Mouse (Mus musculus) MEL (cell line): ENCODE measurements around the gene Trmt61a. TPM values are rescaled to one million over a fixed set of nuclear protein-coding genes. Genes with fewer than 3 reads are reported as not detected.

Experiments
- DNase-seq: peaks from one replicate; pipeline ENCODE4 v3.0.0; 2011; ENCODE audit warnings: low read depth, low spot score
- H3K27ac ChIP-seq: 2 replicates; pipeline ENCODE4 v1.5.1; 2012; ENCODE audit warnings: low read depth, mild to moderate bottlenecking, control low read depth, low read length, moderate library complexity; ENCODE audit not compliant: control insufficient read depth
- H3K27me3 ChIP-seq, 2 experiments: fragments of 150-350 bp in 1 of 2; sonication (generic) in 1 of 2; 2 replicates each; pipeline ENCODE4 v1.6.1; 2012; ENCODE audit warnings: low read length in 2 of 2, mild to moderate bottlenecking in 2 of 2, improper control_type of control experiment in 1 of 2, moderate library complexity in 1 of 2; ENCODE audit not compliant: insufficient read depth in 2 of 2, control insufficient read depth in 1 of 2
- H3K36me3 ChIP-seq, 2 experiments: 2 replicates each; pipeline ENCODE4 v1.6.1; 2012 to 2014; ENCODE audit warnings: low read length in 2 of 2, improper control_type of control experiment in 1 of 2, inconsistent platforms in 1 of 2, mild to moderate bottlenecking in 1 of 2; ENCODE audit not compliant: insufficient read depth in 2 of 2, control insufficient read depth in 1 of 2
- H3K4me1 ChIP-seq, 2 experiments: fragments of 150-350 bp in 1 of 2; sonication (generic) in 1 of 2; 2 replicates each; pipeline ENCODE4 v1.6.1; 2012; ENCODE audit warnings: low read length in 2 of 2, improper control_type of control experiment in 1 of 2, mild to moderate bottlenecking in 1 of 2; ENCODE audit not compliant: insufficient read depth in 2 of 2, control insufficient read depth in 1 of 2
- H3K4me3 ChIP-seq, 2 experiments: fragments of 150-350 bp in 1 of 2; sonication (generic) in 1 of 2; 2 replicates each; pipeline ENCODE4 v1.5.1; 2012; ENCODE audit warnings: low read depth in 2 of 2, low read length in 2 of 2, mild to moderate bottlenecking in 2 of 2, moderate library complexity in 2 of 2, control low read depth in 1 of 2, improper control_type of control experiment in 1 of 2; ENCODE audit not compliant: control insufficient read depth in 1 of 2, insufficient read depth in 1 of 2
- H3K79me2 ChIP-seq: 2 replicates; pipeline ENCODE4 v1.6.1; 2012; ENCODE audit warnings: mild to moderate bottlenecking, low read length, moderate library complexity; ENCODE audit not compliant: control insufficient read depth, poor library complexity, insufficient read depth
- H3K9ac ChIP-seq: 2 replicates; pipeline ENCODE4 v1.6.1; 2012; ENCODE audit warnings: low read depth, mild to moderate bottlenecking, control low read depth, low read length, moderate library complexity; ENCODE audit not compliant: control insufficient read depth, poor library complexity, severe bottlenecking
- H3K9me3 ChIP-seq: fragments of 150-350 bp; sonication (generic); replicated peaks from 2 replicates; pipeline ENCODE4 v1.6.1; 2012; ENCODE audit warnings: mild to moderate bottlenecking, low read length, improper control_type of control experiment, moderate library complexity; ENCODE audit not compliant: insufficient read depth
- CHD1 ChIP-seq: IDR thresholded peaks from 2 replicates; pipeline ENCODE4 v1.6.1; 2012; ENCODE audit warnings: low read depth, mild to moderate bottlenecking, inconsistent platforms, low read length, improper control_type of control experiment
- CTCF ChIP-seq, 3 experiments: IDR thresholded peaks in 2 of 3; conservative IDR thresholded peaks in 1 of 3; 2 replicates each; pipeline ENCODE4 v1.5.1; 2011 to 2012; ENCODE audit warnings: low read length in 3 of 3, low read depth in 2 of 3, mild to moderate bottlenecking in 2 of 3, improper control_type of control experiment in 1 of 3, inconsistent platforms in 1 of 3, mixed read lengths in 1 of 3, moderate library complexity in 1 of 3; ENCODE audit not compliant: control insufficient read depth in 1 of 3, insufficient read depth in 1 of 3, poor library complexity in 1 of 3, severe bottlenecking in 1 of 3
- E2F4 ChIP-seq: IDR thresholded peaks from 2 replicates; pipeline ENCODE4 v1.6.1; 2011; ENCODE audit warnings: low read depth, low read length, improper control_type of control experiment, borderline replicate concordance
- ETS1 ChIP-seq: IDR thresholded peaks from 2 replicates; pipeline ENCODE4 v1.6.1; 2012; ENCODE audit warnings: low read depth, mild to moderate bottlenecking, inconsistent platforms, low read length, improper control_type of control experiment, moderate library complexity
- GABPA ChIP-seq: IDR thresholded peaks from 2 replicates; pipeline ENCODE4 v1.6.1; 2012; ENCODE audit warnings: low read depth, mild to moderate bottlenecking, inconsistent platforms, low read length, improper control_type of control experiment, moderate library complexity
- GATA1 ChIP-seq: IDR thresholded peaks from 2 replicates; pipeline ENCODE4 v1.6.1; 2011; ENCODE audit warnings: low read depth, low read length, improper control_type of control experiment
- MAFK ChIP-seq: IDR thresholded peaks from 2 replicates; pipeline ENCODE4 v1.6.1; 2011; ENCODE audit warnings: low read depth, mild to moderate bottlenecking, low read length, improper control_type of control experiment, borderline replicate concordance
- MAZ ChIP-seq: IDR thresholded peaks from 2 replicates; pipeline ENCODE4 v1.6.1; 2012; ENCODE audit warnings: low read depth, mild to moderate bottlenecking, inconsistent platforms, low read length, improper control_type of control experiment
- MYB ChIP-seq: IDR thresholded peaks from 2 replicates; pipeline ENCODE4 v1.6.1; 2011; ENCODE audit warnings: mild to moderate bottlenecking, low read depth, low read length, improper control_type of control experiment
- MYC ChIP-seq: IDR thresholded peaks from 2 replicates; pipeline ENCODE4 v1.6.1; 2011; ENCODE audit warnings: low read depth, mild to moderate bottlenecking, low read length, improper control_type of control experiment, moderate library complexity
- POLR2A ChIP-seq, 2 experiments: IDR thresholded peaks; 2 replicates each; pipeline ENCODE4 v1.6.1; 2011 to 2012; ENCODE audit warnings: low read length in 2 of 2, mild to moderate bottlenecking in 2 of 2, control low read depth in 1 of 2, improper control_type of control experiment in 1 of 2, low read depth in 1 of 2, moderate library complexity in 1 of 2; ENCODE audit not compliant: control insufficient read depth in 1 of 2, insufficient read depth in 1 of 2, poor library complexity in 1 of 2
- POLR2AphosphoS2 ChIP-seq: IDR thresholded peaks from 2 replicates; pipeline ENCODE4 v1.6.1; 2011; ENCODE audit warnings: low read length, improper control_type of control experiment
- POLR2AphosphoS5 ChIP-seq: IDR thresholded peaks from 2 replicates; pipeline ENCODE4 v1.6.1; 2012; ENCODE audit warnings: low read depth, borderline replicate concordance, mild to moderate bottlenecking, inconsistent platforms, low read length, moderate library complexity, mixed read lengths
- RAD21 ChIP-seq: IDR thresholded peaks from 2 replicates; pipeline ENCODE4 v1.6.1; 2011; ENCODE audit warnings: mild to moderate bottlenecking, low read depth, low read length, improper control_type of control experiment
- RCOR1 ChIP-seq: IDR thresholded peaks from 2 replicates; pipeline ENCODE4 v1.6.1; 2012; ENCODE audit warnings: low read depth, mild to moderate bottlenecking, inconsistent platforms, low read length, improper control_type of control experiment
- UBTF ChIP-seq: IDR thresholded peaks from 2 replicates; pipeline ENCODE4 v1.6.1; 2012; ENCODE audit warnings: low read depth, mild to moderate bottlenecking, inconsistent platforms, low read length, improper control_type of control experiment, moderate library complexity, borderline replicate concordance; ENCODE audit not compliant: insufficient read depth
- USF1 ChIP-seq: IDR thresholded peaks from 2 replicates; pipeline ENCODE4 v1.6.1; 2014; ENCODE audit warnings: low read depth, mild to moderate bottlenecking, inconsistent platforms, low read length, improper control_type of control experiment, moderate library complexity
- ZKSCAN1 ChIP-seq: IDR thresholded peaks from 2 replicates; pipeline ENCODE4 v1.6.1; 2012; ENCODE audit warnings: low read depth, mild to moderate bottlenecking, inconsistent platforms, low read length, improper control_type of control experiment, moderate library complexity
- ZMIZ1 ChIP-seq: IDR thresholded peaks from 2 replicates; pipeline ENCODE4 v1.6.1; 2012; ENCODE audit warnings: low read depth, mild to moderate bottlenecking, inconsistent platforms, low read length, improper control_type of control experiment, moderate library complexity
- polyA plus RNA-seq, 2 experiments: library from polyadenylated mRNA; stranded (reverse) in 1 of 2; unstranded in 1 of 2; fragments of >175 nt in 1 of 2; fragments of >200 nt in 1 of 2; gene quantifications; 2 replicates each; pipeline versions ENCODE4 v1.2.1 to v1.2.4; 2012; ENCODE audit warnings: low replicate concordance in 2 of 2, low read depth in 1 of 2; ENCODE audit not compliant: insufficient read length in 2 of 2, insufficient read depth in 1 of 2, missing spikeins in 1 of 2
- total RNA-seq: library from RNA; depleted of rRNA; stranded (reverse); fragments of 300-350 nt; gene quantifications from 2 replicates; pipeline ENCODE4 v1.2.3, GENCODE M21; 2012

Gene Trmt61a
- total and polyA plus RNA-seq, 3 experiments, result 41.4 to 77.5 TPM; not detected in 1

DNA sequence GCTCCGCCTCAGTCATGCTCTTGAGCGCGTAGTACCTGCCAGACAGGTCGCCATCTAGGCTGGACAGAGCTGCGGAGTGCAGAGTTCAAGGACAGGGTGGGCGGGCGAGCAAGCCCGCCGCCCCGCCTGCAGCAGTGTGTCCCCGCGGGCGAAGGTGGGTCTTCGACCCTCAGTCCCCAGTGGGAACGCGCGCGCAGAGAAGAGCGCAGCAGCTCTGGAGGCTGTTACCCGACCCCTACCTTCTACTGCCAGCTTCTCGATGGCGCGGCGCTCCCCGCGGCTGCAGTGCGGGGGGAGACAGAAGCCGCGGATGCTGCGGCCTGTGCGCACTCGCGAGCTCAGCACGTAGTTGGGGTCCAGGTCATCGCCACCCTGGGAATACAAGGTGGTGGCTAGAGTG, 6.9 kb upstream of the Trmt61a start:
- Histone ChIP-seq H3K79me2 (no peaks in the 10 kb centered on the region; the same call in 1 of the 2 replicates), H3K4me3 (no peak overlapping the region), H3K9me3 (no peaks in the 10 kb centered on the region), H3K4me1 (peaks cover 5 to 9% of the 10 kb centered on the region in 2 experiments), H3K36me3 (peaks cover 0 to 9% of the 10 kb centered on the region in 2 experiments; a peak in 2 of 4 replicates), H3K9ac (no peak overlapping the region), H3K27me3 (no peaks in the 10 kb centered on the region), H3K27ac (no peak overlapping the region)
- no peak for DNase-seq
- TF ChIP-seq GATA1, result no peak
- no peak for TF ChIP-seq MAFK
- no peak for TF ChIP-seq E2F4
- TF ChIP-seq MYC, result no peak
- no peak for TF ChIP-seq MYB
- no peak for TF ChIP-seq ZKSCAN1

DNA sequence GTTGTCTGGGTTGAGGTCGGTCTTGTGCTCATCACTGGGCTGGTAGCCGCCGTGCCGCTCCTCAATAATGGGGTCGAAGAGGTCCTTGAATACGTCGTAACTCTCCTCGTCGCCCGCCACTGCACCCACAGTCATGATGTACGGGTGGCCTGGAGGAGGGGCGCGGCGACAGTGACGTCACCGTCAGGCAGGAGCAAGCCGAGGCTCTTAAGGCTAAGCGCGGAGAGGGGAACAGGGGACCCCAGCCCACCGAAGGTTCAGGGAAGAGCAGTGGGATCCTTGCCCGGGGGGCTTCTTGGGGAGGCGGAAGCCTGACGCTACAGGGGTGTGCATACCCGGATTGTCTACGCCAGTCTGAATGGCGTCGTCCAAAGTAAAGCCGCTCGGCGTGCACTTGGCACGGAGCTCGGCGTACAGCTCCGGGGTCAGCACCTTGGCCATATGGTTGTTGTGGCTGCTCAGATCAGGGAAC, 6.4 kb upstream of the Trmt61a start:
- H3K4me1 ChIP-seq, result peaks cover 5 to 14% of the 10 kb centered on the region in 2 experiments
- no peaks in the 10 kb centered on the region; the same call in 1 of the 2 replicates for H3K79me2 ChIP-seq
- H3K36me3 ChIP-seq, result peaks cover 0 to 9% of the 10 kb centered on the region in 2 experiments; a peak in 2 of 4 replicates
- H3K9ac ChIP-seq, result no peak overlapping the region
- no peak overlapping the region for H3K27ac ChIP-seq
- no peaks in the 10 kb centered on the region for H3K9me3 ChIP-seq
- no peak for DNase-seq
- TF ChIP-seq POLR2A (IDR thresholded peaks at IDR 0.05; ENCODE audit: control insufficient read depth in 1 of 2, insufficient read depth in 1 of 2, low read depth in 1 of 2, low read length in 2 of 2, poor library complexity in 1 of 2) (no peak), GABPA (no peak), ETS1 (no peak), USF1 (no peak), E2F4 (no peak), ZMIZ1 (no peak), MAZ (no peak), RAD21 (no peak), UBTF (no peak), MYB (no peak), POLR2AphosphoS5 (no peak), CTCF (IDR thresholded peaks at IDR 0.05 in 2 of 3, conservative IDR thresholded peaks at IDR 0.05 in 1 of 3; ENCODE audit: control insufficient read depth in 1 of 3, insufficient read depth in 1 of 3, low read depth in 2 of 3, low read length in 3 of 3, poor library complexity in 1 of 3, severe bottlenecking in 1 of 3) (no peak), POLR2AphosphoS2 (no peak), RCOR1 (no peak), CHD1 (no peak), MYC (no peak)
- H3K4me3 ChIP-seq, result no peak overlapping the region
- no peaks in the 10 kb centered on the region for H3K27me3 ChIP-seq
